Mouse (Mus musculus) lung, embryonic 15.5 days (tissue): ENCODE results near the gene Rfx7. TPM values are rescaled to one million over a fixed set of nuclear protein-coding genes. Genes with fewer than 3 reads are reported as not detected.
"Not testable (repeated sequence)": the region's sequence is repeated elsewhere in the genome, so short reads cannot be mapped to it uniquely, and the experiment has no call there.

Source experiments
- ATAC-seq: fragments of 200-750 bp; cut with Nextera tagmentation; 2 replicates; pipeline ENCODE4 v1.8.0; 2017; ENCODE audit warnings: moderate number of reproducible peaks, borderline replicate concordance; ENCODE audit not compliant: low FRiP score, low TSS enrichment; ENCODE audit errors: extremely low read depth
- H3K27ac ChIP-seq: fragments of 300-500 bp; sonication (generic); 2 replicates; pipeline ENCODE4 v1.5.1; 2015; ENCODE audit warnings: moderate library complexity, mild to moderate bottlenecking, inconsistent platforms
- H3K27me3 ChIP-seq: fragments of 300-500 bp; sonication (generic); 2 replicates; pipeline ENCODE4 v1.6.1; 2015; ENCODE audit warnings: inconsistent platforms
- H3K36me3 ChIP-seq: fragments of 300-500 bp; sonication (generic); 2 replicates; pipeline ENCODE4 v1.6.1; 2015; ENCODE audit warnings: inconsistent platforms
- H3K4me1 ChIP-seq: fragments of 300-500 bp; sonication (generic); 2 replicates; pipeline ENCODE4 v1.6.1; 2015; ENCODE audit warnings: inconsistent platforms
- H3K4me2 ChIP-seq: fragments of 300-500 bp; sonication (generic); 2 replicates; pipeline ENCODE4 v1.6.1; 2015; ENCODE audit warnings: inconsistent platforms, mild to moderate bottlenecking, moderate library complexity
- H3K4me3 ChIP-seq: fragments of 300-500 bp; sonication (generic); 2 replicates; pipeline ENCODE4 v1.5.1; 2015; ENCODE audit warnings: mild to moderate bottlenecking, inconsistent platforms
- H3K9ac ChIP-seq: fragments of 300-500 bp; sonication (generic); 2 replicates; pipeline ENCODE4 v1.6.1; 2015; ENCODE audit warnings: inconsistent platforms
- H3K9me3 ChIP-seq: fragments of 300-500 bp; sonication (generic); 2 replicates; pipeline ENCODE4 v1.6.1; 2016; ENCODE audit warnings: inconsistent platforms
- WGBS: fragments of 180-500 bp; shearing (Covaris S2); methylation state at CpG from one replicate; pipeline ENCODE4 v1.1.7; 2015; 5-methylcytosine and 5-hydroxymethylcytosine counted together
- polyA plus RNA-seq: library from polyadenylated mRNA; unstranded; fragments of >200 nt; fragmentation: Nextera tagmentation; extraction: Ambion mirVana; gene quantifications from 2 replicates; pipeline ENCODE4 v1.2.1, GENCODE M21; 2015

Gene Rfx7
- polyA plus RNA-seq, 1 experiment from 2014 or later = 9.0 TPM

GRCm38 (mm10) chr9:72560316-72560715 lies 28.3 kb downstream of the Rfx7 start:
- Histone ChIP-seq H3K27me3 (no peaks in the 10 kb centered on the region), H3K9ac (no peak overlapping the region), H3K4me3 (no peak overlapping the region), H3K4me2 (no peak overlapping the region), H3K27ac (no peak overlapping the region), H3K4me1 (no peaks in the 10 kb centered on the region), H3K36me3 (no peaks in the 10 kb centered on the region), H3K9me3 (no peaks in the 10 kb centered on the region)
- WGBS = 77% methylated on average over 2 of the region's 2 CpGs
- no peak for ATAC-seq

DNA sequence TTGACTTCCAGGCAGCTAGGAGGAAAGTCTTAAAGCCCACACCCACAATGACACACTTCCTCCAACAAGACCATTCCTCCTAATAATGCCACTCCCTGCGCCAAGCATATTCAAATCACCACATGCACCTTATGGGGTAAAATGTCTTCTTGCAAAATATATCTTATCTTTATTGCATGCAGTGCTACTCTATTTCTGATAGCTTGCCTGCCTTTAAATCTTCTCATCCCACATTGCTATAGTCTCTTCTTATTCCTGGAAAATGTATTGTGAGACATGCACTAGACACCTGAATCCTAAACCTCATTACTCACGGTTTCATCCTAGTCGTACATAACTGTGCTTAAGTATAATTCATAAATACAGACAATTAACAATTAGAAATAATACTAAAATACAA lies 31.2 kb downstream of the Rfx7 start:
- WGBS = 91% methylated on average over 3 of the region's 3 CpGs
- H3K27ac ChIP-seq = no peak overlapping the region
- no peaks in the 10 kb centered on the region for H3K4me1 ChIP-seq
- ATAC-seq = no peak
- H3K36me3 ChIP-seq = 0 out of 2 replicates have a peak, but pooled peaks cover 3% of the 10 kb centered on the region
- H3K4me2 ChIP-seq = no peak overlapping the region
- H3K4me3 ChIP-seq = no peak overlapping the region
- H3K27me3 ChIP-seq = no peaks in the 10 kb centered on the region
- no peak overlapping the region for H3K9ac ChIP-seq
- H3K9me3 ChIP-seq = no peaks in the 10 kb centered on the region

- Histone ChIP-seq H3K4me2 (no peak overlapping the region), H3K9ac (no peak overlapping the region), H3K4me3 (no peak overlapping the region), H3K9me3 (peaks cover 2% of the 10 kb centered on the region; the same call in 1 of the 2 replicates), H3K4me1 (no peaks in the 10 kb centered on the region), H3K27me3 (no peaks in the 10 kb centered on the region), H3K36me3 (0 out of 2 replicates have a peak, but pooled peaks cover 3% of the 10 kb centered on the region), H3K27ac (no peak overlapping the region)
- 44% methylated on average over 2 of the region's 2 CpGs for WGBS
- ATAC-seq = no peak
Observed at GRCm38 (mm10) chr9:72567116-72567515, 35.1 kb downstream of the Rfx7 start.

GRCm38 (mm10) chr9:72580216-72580615 lies 48.2 kb downstream of the Rfx7 start:
- Histone ChIP-seq H3K27ac (no peak overlapping the region), H3K9me3 (no peaks in the 10 kb centered on the region), H3K27me3 (no peaks in the 10 kb centered on the region), H3K4me1 (no peaks in the 10 kb centered on the region), H3K9ac (no peak overlapping the region), H3K36me3 (no peaks in the 10 kb centered on the region), H3K4me2 (no peak overlapping the region), H3K4me3 (no peak overlapping the region)
- WGBS = 39% methylated on average over 3 of the region's 3 CpGs
- no peak for ATAC-seq

DNA sequence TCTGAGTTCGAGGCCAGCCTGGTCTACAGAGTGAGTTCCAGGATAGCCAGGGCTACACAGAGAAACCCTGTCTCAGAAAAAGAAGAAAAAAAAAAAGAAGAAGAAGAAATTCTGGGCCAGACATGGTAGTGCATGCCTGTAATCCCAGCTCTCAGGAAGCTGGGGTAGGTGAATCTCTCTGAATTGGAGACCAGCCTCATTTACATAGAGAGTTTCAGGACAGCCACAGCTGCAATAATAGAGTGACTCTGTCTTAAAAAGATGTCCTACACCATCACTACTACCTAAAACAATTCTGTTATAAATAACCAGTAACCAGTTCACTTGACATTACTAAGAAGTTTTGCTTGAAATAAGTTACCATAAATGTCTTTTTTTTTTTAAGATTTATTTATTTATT lies 58.8 kb downstream of the Rfx7 start:
- Histone ChIP-seq H3K27ac (no peak overlapping the region), H3K9ac (no peak overlapping the region), H3K27me3 (no peaks in the 10 kb centered on the region), H3K4me1 (no peaks in the 10 kb centered on the region), H3K9me3 (no peaks in the 10 kb centered on the region), H3K36me3 (no peaks in the 10 kb centered on the region), H3K4me2 (no peak overlapping the region), H3K4me3 (no peak overlapping the region)
- ATAC-seq = no peak
- 94% methylated on average over 1 of the region's 1 CpGs for WGBS

DNA sequence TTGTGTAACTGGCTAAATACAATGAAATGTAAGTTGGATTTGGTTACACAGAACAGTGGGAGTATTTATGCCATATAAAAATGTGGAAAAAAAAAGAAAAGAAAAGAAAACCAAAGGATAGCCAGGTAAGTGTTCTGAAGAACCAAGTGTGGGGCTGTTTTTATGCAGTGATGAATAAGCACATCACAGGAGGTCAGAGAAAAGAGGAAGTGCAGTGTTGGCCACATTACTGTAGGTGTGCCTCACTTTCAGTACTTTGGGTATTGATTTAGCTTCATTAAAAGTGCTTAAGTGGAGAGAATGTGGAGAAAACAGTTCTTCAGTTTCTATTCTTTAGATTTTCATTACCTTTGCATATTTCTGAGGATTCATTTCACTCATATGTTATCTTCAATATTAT lies 60.0 kb downstream of the Rfx7 start:
- ATAC-seq = no peak
- no peak overlapping the region for H3K9ac ChIP-seq
- no peak overlapping the region for H3K4me3 ChIP-seq
- no peak overlapping the region for H3K4me2 ChIP-seq
- no peaks in the 10 kb centered on the region for H3K4me1 ChIP-seq
- H3K36me3 ChIP-seq = no peaks in the 10 kb centered on the region
- H3K9me3 ChIP-seq = no peaks in the 10 kb centered on the region
- H3K27ac ChIP-seq = no peak overlapping the region
- H3K27me3 ChIP-seq = no peaks in the 10 kb centered on the region

DNA sequence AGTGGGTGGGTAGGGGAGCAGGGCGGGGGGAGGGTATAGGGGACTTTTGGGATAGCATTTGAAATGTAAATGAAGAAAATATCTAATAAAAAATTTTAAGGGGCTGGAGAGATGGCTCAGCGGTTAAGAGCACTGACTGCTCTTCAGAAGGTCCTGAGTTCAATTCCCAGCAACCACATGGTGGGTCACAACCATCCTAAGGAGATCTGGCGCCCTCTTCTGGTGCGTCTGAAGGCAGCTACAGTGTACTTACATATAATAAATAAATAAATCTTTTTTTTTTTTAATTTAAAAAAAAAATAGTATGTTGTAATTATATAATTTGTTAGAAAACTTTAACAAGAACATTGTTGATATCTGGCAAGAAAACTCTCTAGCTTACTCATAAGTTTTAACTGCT lies 62.6 kb downstream of the Rfx7 start:
- 68% methylated on average over 4 of the region's 4 CpGs for WGBS
- H3K27me3 ChIP-seq, H3K4me3 ChIP-seq, H3K4me1 ChIP-seq, ATAC-seq, H3K9me3 ChIP-seq, H3K4me2 ChIP-seq, H3K27ac ChIP-seq, H3K9ac ChIP-seq, H3K36me3 ChIP-seq: not testable (repeated sequence)

GRCm38 (mm10) chr9:72600142-72600541 lies 68.1 kb downstream of the Rfx7 start:
- Histone ChIP-seq H3K27ac (no peak overlapping the region), H3K4me3 (no peak overlapping the region), H3K36me3 (peaks cover 11% of the 10 kb centered on the region; the same call in 1 of the 2 replicates), H3K27me3 (no peaks in the 10 kb centered on the region), H3K4me2 (no peak overlapping the region), H3K9ac (no peak overlapping the region), H3K9me3 (no peaks in the 10 kb centered on the region), H3K4me1 (no peaks in the 10 kb centered on the region)
- 90% methylated on average over 3 of the region's 3 CpGs for WGBS
- no peak for ATAC-seq

GRCm38 (mm10) chr9:72609771-72610170 lies 77.7 kb downstream of the Rfx7 start:
- H3K27ac ChIP-seq = no peak overlapping the region
- no peaks in the 10 kb centered on the region for H3K9me3 ChIP-seq
- no peak overlapping the region for H3K9ac ChIP-seq
- H3K4me2 ChIP-seq = no peak overlapping the region
- no peaks in the 10 kb centered on the region for H3K4me1 ChIP-seq
- H3K27me3 ChIP-seq = no peaks in the 10 kb centered on the region
- no peak overlapping the region for H3K4me3 ChIP-seq
- H3K36me3 ChIP-seq = 0 out of 2 replicates have a peak, but pooled peaks cover 3% of the 10 kb centered on the region
- ATAC-seq = no peak

- Histone ChIP-seq H3K4me3 (no peak overlapping the region), H3K4me1 (peaks cover 4% of the 10 kb centered on the region; the same call in 1 of the 2 replicates), H3K27me3 (no peaks in the 10 kb centered on the region), H3K9ac (no peak overlapping the region), H3K4me2 (no peak overlapping the region), H3K36me3 (peaks cover 29% of the 10 kb centered on the region), H3K9me3 (no peaks in the 10 kb centered on the region), H3K27ac (no peak overlapping the region)
- no peak for ATAC-seq
- WGBS = 44% methylated on average over 2 of the region's 2 CpGs
Observed at GRCm38 (mm10) chr9:72613884-72614283, 81.8 kb downstream of the Rfx7 start.

- peaks cover 4% of the 10 kb centered on the region; the same call in 1 of the 2 replicates for H3K4me1 ChIP-seq
- no peaks in the 10 kb centered on the region for H3K27me3 ChIP-seq
- peaks cover 35% of the 10 kb centered on the region for H3K36me3 ChIP-seq
- no peak overlapping the region for H3K4me3 ChIP-seq
- no peak overlapping the region for H3K9ac ChIP-seq
- WGBS = 67% methylated on average over 6 of the region's 6 CpGs
- H3K4me2 ChIP-seq = no peak overlapping the region
- no peak for ATAC-seq
- H3K27ac ChIP-seq = no peak overlapping the region
- H3K9me3 ChIP-seq = no peaks in the 10 kb centered on the region
Observed at GRCm38 (mm10) chr9:72614786-72615480, 82.9 kb downstream of the Rfx7 start.

GRCm38 (mm10) chr9:72618037-72618436 lies 86.0 kb downstream of the Rfx7 start:
- Histone ChIP-seq H3K27me3 (no peaks in the 10 kb centered on the region), H3K4me2 (no peak overlapping the region), H3K27ac (no peak overlapping the region), H3K36me3 (peaks cover 32% of the 10 kb centered on the region), H3K9ac (no peak overlapping the region), H3K9me3 (no peaks in the 10 kb centered on the region), H3K4me1 (peaks cover 4% of the 10 kb centered on the region; the same call in 1 of the 2 replicates), H3K4me3 (no peak overlapping the region)
- WGBS = 83% methylated on average over 3 of the region's 3 CpGs
- no peak for ATAC-seq

DNA sequence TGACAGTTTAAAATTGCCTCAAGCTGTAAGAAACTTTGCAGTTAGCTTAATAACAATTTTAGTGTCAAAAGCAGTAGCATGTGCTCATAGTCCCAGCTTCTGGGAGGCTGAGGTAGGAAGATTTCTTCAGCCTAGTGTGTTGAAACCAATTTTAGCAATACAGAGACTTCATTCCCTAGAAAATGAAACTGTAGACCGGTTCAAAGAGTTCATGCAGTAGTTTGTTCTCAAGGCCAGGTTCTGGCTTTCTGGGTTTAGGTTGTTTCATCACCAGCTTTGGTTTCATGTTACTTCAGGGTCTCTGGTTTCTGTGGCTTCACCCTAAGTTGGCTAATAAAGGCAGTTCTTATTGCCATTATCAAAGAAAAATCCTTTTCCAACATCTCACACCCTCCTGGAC lies 91.6 kb downstream of the Rfx7 start:
- no peak overlapping the region for H3K4me3 ChIP-seq
- 75% methylated on average over 1 of the region's 1 CpGs for WGBS
- peaks cover 11% of the 10 kb centered on the region for H3K4me1 ChIP-seq
- no peak overlapping the region for H3K4me2 ChIP-seq
- peaks cover 9% of the 10 kb centered on the region; the same call in 1 of the 2 replicates for H3K36me3 ChIP-seq
- H3K9ac ChIP-seq = no peak overlapping the region
- ATAC-seq = no peak
- H3K27me3 ChIP-seq = no peaks in the 10 kb centered on the region
- H3K9me3 ChIP-seq = no peaks in the 10 kb centered on the region
- no peak overlapping the region for H3K27ac ChIP-seq
